Mouse (Mus musculus): ENCODE data around the gene Atat1.
A peak's percentile ranks its signal among the peaks of the same experiment; 100 is the strongest.

DNA sequence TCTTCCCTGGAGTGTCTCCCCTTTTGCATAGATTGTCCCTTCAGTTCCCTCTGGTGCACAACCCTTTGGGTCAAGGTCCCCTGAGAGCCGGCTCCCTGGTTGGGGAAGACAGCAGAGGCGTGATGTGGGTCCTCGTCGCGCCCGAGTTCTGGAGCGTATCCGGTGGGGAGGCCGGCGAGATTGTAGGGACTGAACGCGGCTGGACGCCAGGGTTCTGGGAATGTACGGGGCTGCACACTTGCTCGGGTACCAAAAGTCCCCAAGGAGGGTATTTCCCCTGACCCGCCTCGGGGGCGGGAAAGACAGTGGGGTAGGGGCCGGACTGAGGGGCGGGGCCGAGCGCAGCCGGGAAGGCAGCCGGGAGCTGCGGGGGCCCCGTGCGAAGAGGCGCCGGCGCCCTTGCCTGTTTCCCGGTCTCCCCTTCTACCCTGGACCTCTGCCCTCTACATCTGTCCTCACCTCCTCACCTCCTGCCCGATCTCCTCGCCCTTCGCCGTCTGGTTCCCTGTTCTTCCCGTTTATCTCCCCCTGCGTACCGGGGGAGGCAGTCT lies 43.5 kb downstream of the Atat1 start:
- peak; percentile 39; the same call in 1 of the 2 replicates for TF ChIP-seq POLR2A (IDR thresholded peaks at IDR 0.05; ENCODE audit: low read depth, low read length)
- no peak for TF ChIP-seq CTCF (IDR thresholded peaks at IDR 0.05; ENCODE audit: extremely low read depth, insufficient read depth, insufficient read length, insufficient replicate concordance)

Measured in spleen, adult 2 months (tissue).